Mouse (Mus musculus): ENCODE measurements at regions not wholly inside any gene's neighbourhood (a gene's known extent, or its start where the extent isn't known, plus 50 kb on each side); places are given as distances from the start of the nearest gene placed in this dataset.

DNA sequence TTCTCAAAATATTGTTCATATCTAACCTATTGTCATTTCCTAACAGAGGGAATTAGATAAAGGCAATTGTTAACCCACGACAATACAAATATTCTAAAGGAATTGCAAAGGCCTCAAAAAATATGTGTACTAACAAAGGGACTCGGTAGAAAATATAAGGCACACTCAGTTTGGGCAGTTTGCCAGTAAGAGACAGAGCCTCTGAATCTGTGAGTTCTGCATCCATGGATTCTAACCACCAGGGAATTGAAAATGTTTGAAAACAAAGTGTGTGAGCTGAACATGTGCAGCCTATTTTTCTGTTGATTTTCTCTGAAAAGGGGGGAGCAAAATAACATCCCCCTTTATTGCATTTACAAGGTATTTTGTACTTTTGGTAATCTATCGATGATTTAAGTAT, 1035.4 kb downstream of the Robo1 start:
- Histone ChIP-seq H3K9me3 (replicated peaks; ENCODE audit: insufficient read depth, low read length) (no peaks in the 10 kb centered on the region), H3K79me2 (ENCODE audit: control insufficient read depth, insufficient read depth, low read length, poor library complexity) (no peaks in the 10 kb centered on the region), H3K27me3 (ENCODE audit: control insufficient read depth in 1 of 2, insufficient read depth in 2 of 2, low read length in 2 of 2) (no peaks in the 10 kb centered on the region), H3K4me1 (ENCODE audit: control insufficient read depth in 1 of 2, insufficient read depth in 2 of 2, low read length in 2 of 2) (no peaks in the 10 kb centered on the region), H3K9ac (ENCODE audit: control insufficient read depth, low read depth, low read length, poor library complexity, severe bottlenecking) (no peak overlapping the region), H3K4me3 (ENCODE audit: control insufficient read depth in 1 of 2, insufficient read depth in 1 of 2, low read depth in 2 of 2, low read length in 2 of 2) (no peak overlapping the region), H3K36me3 (ENCODE audit: control insufficient read depth in 1 of 2, insufficient read depth in 2 of 2, low read length in 2 of 2) (no peaks in the 10 kb centered on the region), H3K27ac (ENCODE audit: control insufficient read depth, low read depth, low read length) (no peak overlapping the region)
- DNase-seq (ENCODE audit: low read depth, low spot score): no peak
- no peak for TF ChIP-seq POLR2AphosphoS2 (IDR thresholded peaks at IDR 0.05; ENCODE audit: low read length)

DNA sequence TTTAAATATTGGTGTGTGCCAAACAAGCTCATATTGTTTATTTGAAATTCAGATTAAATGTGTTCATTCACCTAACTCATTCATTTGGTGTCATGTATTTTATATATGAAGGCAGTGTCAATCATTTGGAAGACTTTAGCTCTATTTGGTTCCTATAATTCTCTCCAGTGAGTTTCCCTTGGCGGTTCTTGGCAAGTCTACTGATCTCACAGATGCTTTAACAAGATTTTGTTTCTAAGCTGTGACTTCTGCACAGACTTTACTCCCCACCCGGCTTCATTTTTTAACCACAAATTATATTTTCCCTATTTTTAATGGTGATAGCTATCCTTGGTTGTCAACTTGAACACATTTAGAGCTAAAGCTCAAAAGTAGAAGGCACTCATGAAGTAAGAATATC, 1009.5 kb downstream of the Robo1 start:
- TF ChIP-seq ELF1 (IDR thresholded peaks at IDR 0.05; ENCODE audit: low read depth, low read length) (no peak), KAT2A (conservative IDR thresholded peaks at IDR 0.05; ENCODE audit: low read depth, low read length) (no peak), POLR2A (IDR thresholded peaks at IDR 0.05; ENCODE audit: control insufficient read depth in 1 of 2, insufficient read depth in 1 of 2, low read depth in 1 of 2, low read length in 2 of 2, poor library complexity in 1 of 2) (no peak), ETS1 (IDR thresholded peaks at IDR 0.05; ENCODE audit: low read depth, low read length) (no peak), JUND (IDR thresholded peaks at IDR 0.05; ENCODE audit: low read depth, low read length) (no peak), ZNF384 (IDR thresholded peaks at IDR 0.05; ENCODE audit: low read depth, low read length) (no peak), USF1 (IDR thresholded peaks at IDR 0.05; ENCODE audit: low read depth, low read length) (no peak), CTCF (IDR thresholded peaks at IDR 0.05 in 2 of 3, conservative IDR thresholded peaks at IDR 0.05 in 1 of 3; ENCODE audit: control insufficient read depth in 1 of 3, insufficient read depth in 1 of 3, low read depth in 2 of 3, low read length in 3 of 3, poor library complexity in 1 of 3, severe bottlenecking in 1 of 3) (no peak), SIN3A (IDR thresholded peaks at IDR 0.05; ENCODE audit: low read length) (no peak), MAX (IDR thresholded peaks at IDR 0.05; ENCODE audit: low read length) (no peak), MAFK (IDR thresholded peaks at IDR 0.05; ENCODE audit: borderline replicate concordance, low read depth, low read length) (no peak), E2F4 (IDR thresholded peaks at IDR 0.05; ENCODE audit: borderline replicate concordance, low read depth, low read length) (no peak), UBTF (IDR thresholded peaks at IDR 0.05; ENCODE audit: borderline replicate concordance, insufficient read depth, low read depth, low read length) (no peak), TCF12 (IDR thresholded peaks at IDR 0.05; ENCODE audit: low read depth, low read length) (no peak), TAL1 (IDR thresholded peaks at IDR 0.05; ENCODE audit: low read length) (no peak), ZC3H11A (IDR thresholded peaks at IDR 0.05; ENCODE audit: low read depth, low read length) (no peak)
- Histone ChIP-seq H3K4me1 (ENCODE audit: control insufficient read depth in 1 of 2, insufficient read depth in 2 of 2, low read length in 2 of 2) (no peaks in the 10 kb centered on the region), H3K9ac (ENCODE audit: control insufficient read depth, low read depth, low read length, poor library complexity, severe bottlenecking) (no peak overlapping the region), H3K79me2 (ENCODE audit: control insufficient read depth, insufficient read depth, low read length, poor library complexity) (no peaks in the 10 kb centered on the region), H3K27ac (ENCODE audit: control insufficient read depth, low read depth, low read length) (no peak overlapping the region), H3K9me3 (replicated peaks; ENCODE audit: insufficient read depth, low read length) (no peaks in the 10 kb centered on the region), H3K36me3 (ENCODE audit: control insufficient read depth in 1 of 2, insufficient read depth in 2 of 2, low read length in 2 of 2) (no peaks in the 10 kb centered on the region), H3K27me3 (ENCODE audit: control insufficient read depth in 1 of 2, insufficient read depth in 2 of 2, low read length in 2 of 2) (no peaks in the 10 kb centered on the region), H3K4me3 (ENCODE audit: control insufficient read depth in 1 of 2, insufficient read depth in 1 of 2, low read depth in 2 of 2, low read length in 2 of 2) (no peak overlapping the region)
- no peak for DNase-seq (ENCODE audit: low read depth, low spot score)

DNA sequence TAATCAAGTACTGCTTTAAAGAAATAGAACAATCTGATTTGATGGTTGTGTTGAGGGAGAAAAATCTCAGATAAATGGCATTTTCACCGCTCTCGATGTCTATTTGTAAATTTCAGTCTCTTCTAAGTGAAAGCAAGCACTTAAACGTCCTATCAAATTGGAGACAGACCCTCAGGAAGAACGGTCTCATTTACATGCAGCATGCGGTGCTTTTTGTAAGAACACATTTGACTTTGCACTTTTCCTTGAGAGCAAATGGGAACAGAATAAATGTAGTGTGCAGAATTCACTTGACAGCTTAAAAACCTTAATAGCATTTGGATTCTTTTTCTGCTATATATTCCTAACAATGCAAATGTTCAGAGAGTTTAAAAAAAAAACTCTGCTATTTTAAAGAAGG, 1002.0 kb downstream of the Robo1 start:
- no peaks in the 10 kb centered on the region for H3K36me3 ChIP-seq (ENCODE audit: control insufficient read depth in 1 of 2, insufficient read depth in 2 of 2, low read length in 2 of 2)
- H3K4me1 ChIP-seq (ENCODE audit: control insufficient read depth in 1 of 2, insufficient read depth in 2 of 2, low read length in 2 of 2): no peaks in the 10 kb centered on the region
- H3K79me2 ChIP-seq (ENCODE audit: control insufficient read depth, insufficient read depth, low read length, poor library complexity): no peaks in the 10 kb centered on the region
- H3K9ac ChIP-seq (ENCODE audit: control insufficient read depth, low read depth, low read length, poor library complexity, severe bottlenecking): no peak overlapping the region
- no peaks in the 10 kb centered on the region for H3K27me3 ChIP-seq (ENCODE audit: control insufficient read depth in 1 of 2, insufficient read depth in 2 of 2, low read length in 2 of 2)
- H3K9me3 ChIP-seq (replicated peaks; ENCODE audit: insufficient read depth, low read length): no peaks in the 10 kb centered on the region
- no peak overlapping the region for H3K27ac ChIP-seq (ENCODE audit: control insufficient read depth, low read depth, low read length)
- TF ChIP-seq NELFE (IDR thresholded peaks at IDR 0.05; ENCODE audit: low read depth, low read length) (no peak), ELF1 (IDR thresholded peaks at IDR 0.05; ENCODE audit: low read depth, low read length) (no peak), POLR2AphosphoS2 (IDR thresholded peaks at IDR 0.05; ENCODE audit: low read length) (no peak), KAT2A (conservative IDR thresholded peaks at IDR 0.05; ENCODE audit: low read depth, low read length) (no peak), USF2 (IDR thresholded peaks at IDR 0.05; ENCODE audit: borderline replicate concordance in 1 of 2, insufficient read depth in 1 of 2, low read depth in 1 of 2, low read length in 2 of 2) (no peak), TCF12 (IDR thresholded peaks at IDR 0.05; ENCODE audit: low read depth, low read length) (no peak), ZKSCAN1 (IDR thresholded peaks at IDR 0.05; ENCODE audit: low read depth, low read length) (no peak), TAL1 (IDR thresholded peaks at IDR 0.05; ENCODE audit: low read length) (no peak), SIN3A (IDR thresholded peaks at IDR 0.05; ENCODE audit: low read length) (no peak)
- DNase-seq (ENCODE audit: low read depth, low spot score): no peak
- no peak overlapping the region for H3K4me3 ChIP-seq (ENCODE audit: control insufficient read depth in 1 of 2, insufficient read depth in 1 of 2, low read depth in 2 of 2, low read length in 2 of 2)

Data from MEL (cell line).